Mouse (Mus musculus) CH12.LX (cell line): ENCODE results near the gene Sik3. TPM values are rescaled to one million over a fixed set of nuclear protein-coding genes. Genes with fewer than 3 reads are reported as not detected.

ENCODE experiments used
- DNase-seq: peaks from one replicate; pipeline ENCODE4 v3.0.0-alpha.2; 2013; ENCODE audit errors: extremely low read depth
- H3K27ac ChIP-seq: 2 replicates; pipeline ENCODE4 v1.5.1; 2012; ENCODE audit warnings: low read depth, mild to moderate bottlenecking, control low read depth, moderate library complexity; ENCODE audit not compliant: insufficient read depth
- H3K27me3 ChIP-seq: replicated peaks from 2 replicates; pipeline ENCODE3; 2012; ENCODE audit warnings: inconsistent platforms
- H3K36me3 ChIP-seq, 2 experiments: replicated peaks in 1 of 2; 2 replicates each; pipeline versions ENCODE3 to v1.6.1; 2012; ENCODE audit warnings: inconsistent platforms in 1 of 2, low read length in 1 of 2, mild to moderate bottlenecking in 1 of 2, mixed read lengths in 1 of 2, moderate library complexity in 1 of 2; ENCODE audit not compliant: control insufficient read depth in 1 of 2, insufficient read depth in 1 of 2
- H3K4me1 ChIP-seq, 2 experiments: 2 replicates each; pipeline ENCODE4 v1.6.1; 2012; ENCODE audit warnings: inconsistent platforms in 1 of 2, moderate library complexity in 1 of 2; ENCODE audit not compliant: insufficient read depth in 2 of 2, control insufficient read depth in 1 of 2
- H3K4me2 ChIP-seq: 2 replicates; pipeline ENCODE4 v1.6.1; 2012; ENCODE audit warnings: low read depth, mild to moderate bottlenecking, control low read depth; ENCODE audit not compliant: poor library complexity, insufficient read depth, severe bottlenecking
- H3K4me3 ChIP-seq, 3 experiments: fragments of 150-350 bp in 1 of 3; sonication (generic) in 1 of 3; replicated peaks in 1 of 3; 2 replicates each; pipeline versions ENCODE3 to v1.5.1; 2011 to 2012; ENCODE audit warnings: low read depth in 2 of 3, low read length in 2 of 3, mild to moderate bottlenecking in 2 of 3, moderate library complexity in 2 of 3, control low read depth in 1 of 3, improper control_type of control experiment in 1 of 3, inconsistent platforms in 1 of 3, mixed read lengths in 1 of 3; ENCODE audit not compliant: poor library complexity in 1 of 3
- H3K79me2 ChIP-seq: replicated peaks from 2 replicates; pipeline ENCODE4 v1.6.1; 2012; ENCODE audit warnings: mild to moderate bottlenecking, moderate library complexity; ENCODE audit not compliant: control insufficient read depth, poor library complexity, insufficient read depth, severe bottlenecking; ENCODE audit errors: extremely low read depth
- H3K9ac ChIP-seq: 2 replicates; pipeline ENCODE4 v1.6.1; 2012; ENCODE audit warnings: low read depth, mild to moderate bottlenecking, control low read depth, moderate library complexity; ENCODE audit not compliant: insufficient read depth
- H3K9me3 ChIP-seq: replicated peaks from 2 replicates; pipeline ENCODE3; 2012; ENCODE audit warnings: low read length, inconsistent platforms, mixed read lengths
- BHLHE40 ChIP-seq: IDR thresholded peaks from 2 replicates; pipeline ENCODE4 v1.6.1; 2011; ENCODE audit warnings: mild to moderate bottlenecking, low read depth, low read length, improper control_type of control experiment
- CHD1 ChIP-seq: IDR thresholded peaks from 2 replicates; pipeline ENCODE4 v1.6.1; 2012; ENCODE audit warnings: low read depth, low read length, improper control_type of control experiment, inconsistent platforms
- CHD2 ChIP-seq: IDR thresholded peaks from 2 replicates; pipeline ENCODE4 v1.6.1; 2011; ENCODE audit warnings: low read length, improper control_type of control experiment
- CTCF ChIP-seq, 2 experiments: IDR thresholded peaks in 1 of 2; conservative IDR thresholded peaks in 1 of 2; 2 replicates each; pipeline ENCODE4 v1.5.1; 2011 to 2012; ENCODE audit warnings: low read depth in 2 of 2, low read length in 2 of 2, improper control_type of control experiment in 1 of 2, inconsistent platforms in 1 of 2, mild to moderate bottlenecking in 1 of 2, moderate library complexity in 1 of 2
- E2F4 ChIP-seq: IDR thresholded peaks from 2 replicates; pipeline ENCODE4 v1.6.1; 2011; ENCODE audit warnings: low read depth, low read length, improper control_type of control experiment; ENCODE audit not compliant: insufficient replicate concordance
- ELF1 ChIP-seq: IDR thresholded peaks from 2 replicates; pipeline ENCODE4 v1.6.1; 2014; ENCODE audit warnings: low read depth, mild to moderate bottlenecking, inconsistent platforms, low read length, improper control_type of control experiment
- ETS1 ChIP-seq: conservative IDR thresholded peaks from 2 replicates; pipeline ENCODE4 v1.6.1; 2012; ENCODE audit warnings: low read depth, mild to moderate bottlenecking, inconsistent platforms, low read length, improper control_type of control experiment, moderate library complexity
- GABPA ChIP-seq: IDR thresholded peaks from 2 replicates; pipeline ENCODE4 v1.6.1; 2012; ENCODE audit warnings: low read depth, low read length, improper control_type of control experiment, inconsistent platforms; ENCODE audit not compliant: insufficient replicate concordance
- HCFC1 ChIP-seq: IDR thresholded peaks from 2 replicates; pipeline ENCODE4 v1.6.1; 2012; ENCODE audit warnings: low read depth, mild to moderate bottlenecking, inconsistent platforms, low read length, improper control_type of control experiment
- IRF4 ChIP-seq: IDR thresholded peaks from 2 replicates; pipeline ENCODE4 v1.6.1; 2014; ENCODE audit warnings: low read depth, mild to moderate bottlenecking, inconsistent platforms, low read length, improper control_type of control experiment
- JUN ChIP-seq: IDR thresholded peaks from 2 replicates; pipeline ENCODE4 v1.6.1; 2011; ENCODE audit warnings: low read depth, mild to moderate bottlenecking, low read length, improper control_type of control experiment, moderate library complexity; ENCODE audit not compliant: insufficient read depth
- JUND ChIP-seq: conservative IDR thresholded peaks from 2 replicates; pipeline ENCODE4 v1.6.1; 2011; ENCODE audit warnings: low read depth, low read length, improper control_type of control experiment
- MAX ChIP-seq: IDR thresholded peaks from 2 replicates; pipeline ENCODE4 v1.6.1; 2011; ENCODE audit warnings: low read length, improper control_type of control experiment
- MAZ ChIP-seq: IDR thresholded peaks from 2 replicates; pipeline ENCODE4 v1.6.1; 2012; ENCODE audit warnings: low read depth, mild to moderate bottlenecking, inconsistent platforms, low read length, improper control_type of control experiment, moderate library complexity
- MEF2A ChIP-seq: IDR thresholded peaks from 2 replicates; pipeline ENCODE4 v1.6.1; 2014; ENCODE audit warnings: low read depth, mild to moderate bottlenecking, inconsistent platforms, low read length, improper control_type of control experiment, borderline replicate concordance
- MXI1 ChIP-seq: IDR thresholded peaks from 2 replicates; pipeline ENCODE4 v1.6.1; 2011; ENCODE audit warnings: mild to moderate bottlenecking, low read depth, low read length, improper control_type of control experiment
- MYC ChIP-seq: IDR thresholded peaks from 2 replicates; pipeline ENCODE4 v1.6.1; 2011; ENCODE audit warnings: low read depth, mild to moderate bottlenecking, improper control_type of control experiment, low read length
- POLR2AphosphoS2 ChIP-seq: IDR thresholded peaks from 2 replicates; pipeline ENCODE4 v1.6.1; 2011; ENCODE audit warnings: low read depth, low read length, improper control_type of control experiment
- RAD21 ChIP-seq: IDR thresholded peaks from 2 replicates; pipeline ENCODE4 v1.6.1; 2011; ENCODE audit warnings: low read depth, mild to moderate bottlenecking, low read length, improper control_type of control experiment, moderate library complexity
- SIN3A ChIP-seq: IDR thresholded peaks from 2 replicates; pipeline ENCODE4 v1.6.1; 2012; ENCODE audit warnings: low read length, improper control_type of control experiment, inconsistent platforms
- SMC3 ChIP-seq: IDR thresholded peaks from 2 replicates; pipeline ENCODE4 v1.6.1; 2011; ENCODE audit warnings: low read depth, low read length, improper control_type of control experiment
- UBTF ChIP-seq: IDR thresholded peaks from 2 replicates; pipeline ENCODE4 v1.6.1; 2012; ENCODE audit warnings: low read depth, mild to moderate bottlenecking, inconsistent platforms, low read length, improper control_type of control experiment, moderate library complexity
- USF1 ChIP-seq: IDR thresholded peaks from 2 replicates; pipeline ENCODE4 v1.6.1; 2014; ENCODE audit warnings: low read depth, mild to moderate bottlenecking, inconsistent platforms, low read length, improper control_type of control experiment
- USF2 ChIP-seq: conservative IDR thresholded peaks from 2 replicates; pipeline ENCODE4 v1.6.1; 2011; ENCODE audit warnings: low read depth, low read length, improper control_type of control experiment
- ZC3H11A ChIP-seq: IDR thresholded peaks from 2 replicates; pipeline ENCODE4 v1.6.1; 2012; ENCODE audit warnings: low read depth, mild to moderate bottlenecking, inconsistent platforms, low read length, improper control_type of control experiment
- ZKSCAN1 ChIP-seq: IDR thresholded peaks from 2 replicates; pipeline ENCODE4 v1.6.1; 2012; ENCODE audit warnings: low read depth, inconsistent platforms, low read length, improper control_type of control experiment, borderline replicate concordance
- ZMIZ1 ChIP-seq: IDR thresholded peaks from 2 replicates; pipeline ENCODE4 v1.6.1; 2012; ENCODE audit warnings: low read depth, mild to moderate bottlenecking, inconsistent platforms, low read length, improper control_type of control experiment
- dilution Hi-C: fragments of 300-500 bp; cut with MboI; formaldehyde crosslinking; loops from 2 replicates; pipeline ENCODE4 v1.14.3; 2020; ENCODE audit warnings: low sequenced_read_pairs; ENCODE audit not compliant: extremely low pct_unique_long_range_greater_than_20kb, extremely low pct_ligation_motif_present
- in situ Hi-C: fragments of 300-500 bp; cut with MboI; formaldehyde crosslinking; loops from 3 replicates; pipeline ENCODE4 v1.14.3; 2019; ENCODE audit warnings: low sequenced_read_pairs, low pct_ligation_motif_present, low pct_unique_long_range_greater_than_20kb, mixed read lengths
- polyA plus RNA-seq: library from polyadenylated mRNA; unstranded; fragments of >175 nt; gene quantifications from 2 replicates; pipeline ENCODE4 v1.2.1, GENCODE M21; 2012; ENCODE audit warnings: low read depth; ENCODE audit not compliant: insufficient read length
- total RNA-seq, 2 experiments: library from RNA; depleted of rRNA; stranded (reverse); fragments of 300-350 nt in 1 of 2; fragments of >200 nt in 1 of 2; gene quantifications; 2 replicates each; pipeline ENCODE4 v1.2.3; 2012 to 2014

The Sik3 gene
- total and polyA plus RNA-seq, 3 experiments = 14.9 to 29.8 (median 21.4) TPM

DNA sequence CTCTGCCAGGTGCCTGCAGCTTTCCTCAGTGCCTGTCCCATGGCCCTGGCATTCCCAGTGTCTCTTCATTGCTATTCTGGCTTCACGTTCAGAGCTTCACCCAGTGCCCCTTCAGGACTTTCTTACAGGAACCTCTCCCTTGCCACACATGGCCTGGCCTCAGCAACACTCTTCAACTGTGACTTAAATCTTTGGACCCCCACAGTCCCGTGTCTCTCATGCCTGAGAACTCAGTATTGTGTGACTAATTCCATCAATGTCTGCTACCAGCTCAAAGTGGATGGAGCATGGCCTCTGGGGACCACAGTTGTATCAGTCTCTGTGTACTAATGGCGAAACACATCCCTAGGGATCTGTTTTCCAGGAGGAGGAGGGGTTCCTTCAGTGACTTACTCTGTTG, 133.8 kb downstream of the Sik3 start:
- in situ Hi-C loops = no loop called here
- Histone ChIP-seq H3K4me2 (no peak overlapping the region), H3K4me3 (no peak overlapping the region), H3K79me2 (no peaks in the 10 kb centered on the region), H3K9ac (no peak overlapping the region), H3K27ac (no peak overlapping the region)
- dilution Hi-C loops = no loop called here
- TF ChIP-seq BHLHE40 (no peak), SIN3A (no peak), ZMIZ1 (no peak), USF1 (no peak), MEF2A (no peak), MAX (no peak), POLR2AphosphoS2 (no peak), MXI1 (no peak), MAZ (no peak), SMC3 (no peak), GABPA (no peak), ELF1 (no peak), CTCF (conservative IDR thresholded peaks at IDR 0.05 in 1 of 2, IDR thresholded peaks at IDR 0.05 in 1 of 2; ENCODE audit: low read depth in 2 of 2, low read length in 2 of 2) (no peak), CHD2 (no peak), JUN (no peak), IRF4 (no peak), JUND (no peak), E2F4 (no peak), ZC3H11A (no peak), UBTF (no peak)
- TF ChIP-seq, all 38 proteins: peak for 0
- DNase-seq = no peak
- peaks cover 8 to 37% of the 10 kb centered on the region in 2 experiments for H3K36me3 ChIP-seq
- H3K9me3 ChIP-seq = no peaks in the 10 kb centered on the region
- H3K27me3 ChIP-seq = no peaks in the 10 kb centered on the region
- peaks cover 16 to 70% of the 10 kb centered on the region in 2 experiments; a peak in 3 of 4 replicates for H3K4me1 ChIP-seq

DNA sequence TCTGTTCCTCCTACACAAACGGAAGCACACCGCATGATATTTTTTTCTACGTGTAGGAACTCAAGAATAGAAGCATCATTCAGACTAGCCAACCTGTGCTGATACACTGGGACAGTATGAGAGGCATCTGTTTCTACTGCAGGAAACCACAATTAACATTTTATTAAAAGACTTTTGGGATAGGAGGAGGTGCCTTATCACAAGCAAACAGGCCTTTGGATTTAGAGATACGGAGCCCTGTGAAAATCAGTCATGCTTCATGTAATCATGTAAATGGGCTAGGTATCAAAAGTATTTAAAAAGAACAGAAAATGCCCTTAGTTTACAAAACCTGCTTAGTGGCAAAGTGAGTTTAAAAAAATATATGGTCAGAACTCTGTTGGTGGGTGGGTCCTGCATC, 136.1 kb downstream of the Sik3 start:
- Histone ChIP-seq H3K79me2 (peaks cover 3% of the 10 kb centered on the region; the same call in 1 of the 2 replicates), H3K36me3 (peaks cover 8 to 41% of the 10 kb centered on the region in 2 experiments), H3K27ac (no peak overlapping the region), H3K9ac (no peak overlapping the region), H3K4me2 (no peak overlapping the region), H3K27me3 (no peaks in the 10 kb centered on the region), H3K4me1 (peaks cover 14 to 83% of the 10 kb centered on the region in 2 experiments), H3K9me3 (no peaks in the 10 kb centered on the region), H3K4me3 (no peak overlapping the region)
- TF ChIP-seq MYC (no peak), GABPA (no peak), USF2 (no peak), ZKSCAN1 (no peak), ZMIZ1 (no peak), ETS1 (no peak), IRF4 (no peak), HCFC1 (no peak), SMC3 (no peak), RAD21 (no peak), CHD2 (no peak), CHD1 (no peak), JUND (no peak), ELF1 (no peak), MAZ (no peak), SIN3A (no peak), BHLHE40 (no peak)
- dilution Hi-C loops = no loop called here
- DNase-seq = no peak
- in situ Hi-C loops = no loop called here
